Mouse (Mus musculus): ENCODE results near the gene Ppp1ca.

GRCm38 (mm10) chr19:4220957-4221743, 29.3 kb downstream of the Ppp1ca start:
- no peak for TF ChIP-seq CTCF (IDR thresholded peaks at IDR 0.05; ENCODE audit: control insufficient read depth, insufficient read depth, low read length)
- no peak for TF ChIP-seq POLR2A (IDR thresholded peaks at IDR 0.05; ENCODE audit: borderline replicate concordance, control insufficient read depth, low read depth, low read length)
